Mouse (Mus musculus): ENCODE results near the gene Abcg1.

GRCm38 (mm10) chr17:31125548-31126266 is 68.2 kb downstream of the Abcg1 start:
- TF ChIP-seq CTCF (IDR thresholded peaks at IDR 0.05; ENCODE audit: low read depth), result no peak
- no peak for TF ChIP-seq EP300 (IDR thresholded peaks at IDR 0.05; ENCODE audit: low read depth)
